Mouse (Mus musculus) lung, adult 2 months (tissue): ENCODE results near the gene Ncmap. TPM values are rescaled to one million over a fixed set of nuclear protein-coding genes. Genes with fewer than 3 reads are reported as not detected.

ENCODE experiments used
- DNase-seq: peaks from one replicate; pipeline ENCODE4 v3.0.0; 2022
- H3K4me1 ChIP-seq: fragments of 200-500 bp; 2 replicates; pipeline ENCODE4 v1.6.1; 2011; ENCODE audit warnings: low read length; ENCODE audit not compliant: control insufficient read depth, insufficient read depth
- H3K4me3 ChIP-seq: fragments of 200-500 bp; replicated peaks from 2 replicates; pipeline ENCODE3; 2011; ENCODE audit warnings: low read depth, mild to moderate bottlenecking, control low read depth, low read length; ENCODE audit errors: extremely low read depth
- CTCF ChIP-seq: fragments of 200-500 bp; IDR thresholded peaks from 2 replicates; pipeline ENCODE4 v1.5.1; 2011; ENCODE audit warnings: mild to moderate bottlenecking, low read length, control low read depth; ENCODE audit not compliant: insufficient read depth
- POLR2A ChIP-seq: fragments of 200-500 bp; IDR thresholded peaks from 2 replicates; pipeline ENCODE4 v1.6.1; 2011; ENCODE audit warnings: low read depth, mild to moderate bottlenecking, control low read depth, low read length, borderline replicate concordance; ENCODE audit errors: extremely low read depth
- WGBS: fragments of 180-500 bp; shearing (Covaris S2); methylation state at CpG from one replicate; pipeline ENCODE4 v1.1.7; 2018; 5-methylcytosine and 5-hydroxymethylcytosine counted together
- polyA plus RNA-seq: library from polyadenylated mRNA; depleted of rRNA; stranded (reverse); fragments of >200 nt; gene quantifications from 2 replicates; pipeline ENCODE4 v1.2.3, GENCODE M21; 2012; rRNA removed

The Ncmap gene
- polyA plus RNA-seq, 1 experiment: 5.4 TPM

- no peak for DNase-seq
- WGBS: 63% methylated on average over 9 of the region's 9 CpGs
- TF ChIP-seq POLR2A (no peak), CTCF (no peak)
- Histone ChIP-seq H3K4me1 (no peaks in the 10 kb centered on the region), H3K4me3 (no peak overlapping the region)
These were observed 62.6 kb downstream of the Ncmap start for GRCm38 (mm10) chr4:135335327-135336022.

DNA sequence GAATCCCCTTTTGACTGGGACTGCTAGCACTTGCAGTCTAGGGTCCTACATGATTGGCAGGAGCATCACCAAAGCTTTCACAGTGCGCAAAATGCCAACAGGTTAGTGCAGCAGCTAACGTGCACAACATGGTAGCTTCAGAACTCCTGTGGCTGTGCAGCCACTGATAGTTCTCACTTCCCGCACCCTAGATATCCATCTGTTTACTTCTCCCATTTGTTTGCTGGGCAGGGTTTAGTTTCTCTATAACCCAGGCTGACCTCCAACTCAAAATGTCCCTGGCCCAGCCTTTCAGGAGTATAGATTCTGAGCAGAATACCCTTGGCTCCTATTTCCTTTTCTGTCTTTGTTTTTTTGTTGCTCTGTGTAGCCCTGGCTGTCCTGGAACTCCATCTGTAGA is 71.6 kb downstream of the Ncmap start:
- DNase-seq: no peak
- no peak for TF ChIP-seq POLR2A
- no peak for TF ChIP-seq CTCF
- WGBS: 59% methylated on average over 3 of the region's 3 CpGs
- Histone ChIP-seq H3K4me1 (peaks cover 6% of the 10 kb centered on the region; the same call in 1 of the 2 replicates), H3K4me3 (no peak overlapping the region)

GRCm38 (mm10) chr4:135326046-135326445 is 72.0 kb downstream of the Ncmap start:
- DNase-seq: no peak
- H3K4me1 ChIP-seq: peaks cover 6% of the 10 kb centered on the region; the same call in 1 of the 2 replicates
- TF ChIP-seq POLR2A: no peak
- no peak for TF ChIP-seq CTCF
- no peak overlapping the region for H3K4me3 ChIP-seq

- TF ChIP-seq POLR2A: no peak
- DNase-seq: no peak
- Histone ChIP-seq H3K4me1 (peaks cover 6% of the 10 kb centered on the region; the same call in 1 of the 2 replicates), H3K4me3 (no peak overlapping the region)
- 84% methylated on average over 8 of the region's 8 CpGs for WGBS
These were observed 75.0 kb downstream of the Ncmap start for GRCm38 (mm10) chr4:135323021-135323420.

Other genes with a start within 250 kb of the Ncmap start
- 190 and 227 TPM in 2 replicates for gene Clic4, start 125.4 kb downstream of the Ncmap start, polyA plus RNA-seq
- gene Srrm1, start 44.9 kb downstream of the Ncmap start, polyA plus RNA-seq: 19.4 and 31.0 TPM in 2 replicates
- gene Rcan3, start 35.6 kb upstream of the Ncmap start, polyA plus RNA-seq: 13.6 and 14.3 TPM in 2 replicates
- gene Stpg1, start 96.6 kb upstream of the Ncmap start, polyA plus RNA-seq: 1.3 and 1.4 TPM in 2 replicates
- gene Nipal3, start 96.8 kb upstream of the Ncmap start, polyA plus RNA-seq: 58.2 and 84.6 TPM in 2 replicates
- gene Grhl3, start 175.4 kb upstream of the Ncmap start, polyA plus RNA-seq: 0.11 and 6.3 TPM in 2 replicates